Mouse (Mus musculus): ENCODE results near the gene Btbd35f9. TPM values are rescaled to one million over a fixed set of nuclear protein-coding genes. Genes with fewer than 3 reads are reported as not detected.
"Not testable (repeated sequence)": the region's sequence is repeated elsewhere in the genome, so short reads cannot be mapped to it uniquely, and the experiment has no call there.

Gene Btbd35f9
- not detected in 2 replicates for polyA plus RNA-seq (2014; fragmentation: Nextera tagmentation; extraction: Ambion mirVana)

- not testable (repeated sequence) for H3K9me3 ChIP-seq (ENCODE audit: control insufficient read depth, low read depth, low read length); H3K4me2 ChIP-seq (replicated peaks; ENCODE audit: low read depth, low read length); H3K9ac ChIP-seq (replicated peaks; ENCODE audit: low read depth, low read length); H3K4me3 ChIP-seq (ENCODE audit: low read depth, low read length); H3K27me3 ChIP-seq (ENCODE audit: control insufficient read depth, insufficient read depth, low read length); H3K4me1 ChIP-seq (ENCODE audit: control insufficient read depth, insufficient read depth, low read length); H3K27ac ChIP-seq (ENCODE audit: low read length); H3K36me3 ChIP-seq (ENCODE audit: control insufficient read depth, insufficient read depth, low read length); ATAC-seq (ENCODE audit: insufficient number of reproducible peaks, insufficient read depth, low FRiP score, low read depth)
- WGBS: no CpG with 5 or more reads among the region's 5 CpGs
Measured at GRCm38 (mm10) chrX:34161399-34161798, at the start of gene Btbd35f9. Gene Btbd35f9 (minus strand): TSS chrX:34161499.

Other genes starting within 250 kb of the Btbd35f9 start
- not detected in 2 replicates for gene Btbd35f6, start 205.0 kb downstream of the Btbd35f9 start, polyA plus RNA-seq (2014; fragmentation: Nextera tagmentation; extraction: Ambion mirVana)
- gene Gm21870, start 174.7 kb downstream of the Btbd35f9 start, polyA plus RNA-seq (2014; fragmentation: Nextera tagmentation; extraction: Ambion mirVana): not detected in 2 replicates
- gene Spin2g, start 77.2 kb upstream of the Btbd35f9 start, polyA plus RNA-seq (2014; fragmentation: Nextera tagmentation; extraction: Ambion mirVana): not detected in 2 replicates